Mouse (Mus musculus) midbrain, postnatal 0 days (tissue): ENCODE results near the gene Tmem161a. TPM values are rescaled to one million over a fixed set of nuclear protein-coding genes. Genes with fewer than 3 reads are reported as not detected.

ENCODE experiments used
- ATAC-seq: fragments of 200-750 bp; cut with Nextera tagmentation; 2 replicates; pipeline ENCODE4 v1.8.0; 2017; ENCODE audit warnings: moderate number of reproducible peaks, mild to moderate bottlenecking, moderate TSS enrichment, moderate library complexity; ENCODE audit not compliant: low FRiP score
- DNase-seq: peaks from one replicate; pipeline ENCODE4 v3.0.0-alpha.2; 2015; ENCODE audit warnings: low spot score
- H3K27ac ChIP-seq: fragments of 300-500 bp; sonication (generic); 2 replicates; pipeline ENCODE4 v1.5.1; 2014; ENCODE audit warnings: low read depth, mild to moderate bottlenecking, low read length, mixed read lengths
- H3K27me3 ChIP-seq: fragments of 300-500 bp; sonication (generic); 2 replicates; pipeline ENCODE4 v1.6.1; 2014; ENCODE audit warnings: low read length, control low read depth, mixed read lengths; ENCODE audit not compliant: insufficient read depth
- H3K36me3 ChIP-seq: fragments of 300-500 bp; sonication (generic); 2 replicates; pipeline ENCODE4 v1.6.1; 2014; ENCODE audit warnings: low read length, control low read depth, mixed read lengths; ENCODE audit not compliant: insufficient read depth
- H3K4me1 ChIP-seq: fragments of 300-500 bp; sonication (generic); 2 replicates; pipeline ENCODE4 v1.6.1; 2014; ENCODE audit warnings: mild to moderate bottlenecking, control low read depth, antibody characterized with exemption, low read length, mixed read lengths; ENCODE audit not compliant: insufficient read depth
- H3K4me2 ChIP-seq: fragments of 300-500 bp; sonication (generic); 2 replicates; pipeline ENCODE4 v1.6.1; 2014; ENCODE audit warnings: low read depth, mild to moderate bottlenecking, low read length, mixed read lengths; ENCODE audit not compliant: poor library complexity, severe bottlenecking
- H3K4me3 ChIP-seq: fragments of 300-500 bp; sonication (generic); 2 replicates; pipeline ENCODE4 v1.5.1; 2014; ENCODE audit warnings: low read depth, mild to moderate bottlenecking, low read length, moderate library complexity
- H3K9ac ChIP-seq: fragments of 300-500 bp; sonication (generic); replicated peaks from 2 replicates; pipeline ENCODE4 v1.6.1; 2014; ENCODE audit warnings: mild to moderate bottlenecking, low read length, moderate library complexity, mixed read lengths; ENCODE audit not compliant: poor library complexity, severe bottlenecking
- H3K9me3 ChIP-seq: fragments of 300-500 bp; sonication (generic); 2 replicates; pipeline ENCODE4 v1.6.1; 2016; ENCODE audit warnings: low read length, control low read depth
- CTCF ChIP-seq: IDR thresholded peaks from 2 replicates; pipeline ENCODE4 v1.5.1; 2016; ENCODE audit warnings: antibody characterized with exemption, mild to moderate bottlenecking
- WGBS: fragments of 180-500 bp; shearing (Covaris S2); extraction: QIAGEN DNeasy Blood & Tissue Kit; methylation state at CpG from one replicate; pipeline ENCODE4 v1.1.7; 2014; 5-methylcytosine and 5-hydroxymethylcytosine counted together
- polyA plus RNA-seq: library from polyadenylated mRNA; unstranded; fragments of >200 nt; fragmentation: Nextera tagmentation; extraction: Ambion mirVana; gene quantifications from 2 replicates; pipeline ENCODE4 v1.2.1, GENCODE M21; 2015
- total RNA-seq: library from RNA; depleted of rRNA; stranded (reverse); fragments of >200 nt; gene quantifications from 2 replicates; pipeline ENCODE4 v1.2.3, GENCODE M21; 2014

Tmem161a gene
- total and polyA plus RNA-seq, 2 experiments from 2014 or later = 49.5 to 64.8 TPM

GRCm38 (mm10) chr8:70204757-70205156 lies 32.6 kb downstream of the Tmem161a start:
- no peaks in the 10 kb centered on the region for H3K36me3 ChIP-seq
- no peak overlapping the region for H3K4me2 ChIP-seq
- H3K4me1 ChIP-seq = no peaks in the 10 kb centered on the region
- H3K4me3 ChIP-seq = no peak overlapping the region
- WGBS = 67% methylated on average over 1 of the region's 1 CpGs
- ATAC-seq (no peak), DNase-seq (no peak)
- TF ChIP-seq CTCF = no peak
- no peaks in the 10 kb centered on the region for H3K9me3 ChIP-seq
- H3K27ac ChIP-seq = no peak overlapping the region
- no peaks in the 10 kb centered on the region for H3K27me3 ChIP-seq
- H3K9ac ChIP-seq = no peak overlapping the region

- DNase-seq = no peak
Measured at GRCm38 (mm10) chr8:70208130-70208529, 36.0 kb downstream of the Tmem161a start.

GRCm38 (mm10) chr8:70210538-70210937 lies 38.4 kb downstream of the Tmem161a start:
- Histone ChIP-seq H3K4me1 (no peaks in the 10 kb centered on the region), H3K9me3 (no peaks in the 10 kb centered on the region), H3K36me3 (no peaks in the 10 kb centered on the region), H3K4me3 (no peak overlapping the region), H3K27me3 (no peaks in the 10 kb centered on the region), H3K9ac (no peak overlapping the region; the same call in 1 of the 2 replicates), H3K4me2 (peak overlapping the region; percentile 74; the same call in 1 of the 2 replicates), H3K27ac (no peak overlapping the region)
- DNase-seq (peak; percentile 14), ATAC-seq (no peak)
- WGBS = 33% methylated on average over 8 of the region's 8 CpGs
- no peak; the same call in 1 of the 2 replicates for TF ChIP-seq CTCF

More at GRCm38 (mm10) chr8:70208130-70208529, 36.0 kb downstream of the Tmem161a start:
- Histone ChIP-seq H3K27ac (no peak overlapping the region), H3K4me2 (no peak overlapping the region), H3K36me3 (no peaks in the 10 kb centered on the region), H3K4me1 (no peaks in the 10 kb centered on the region), H3K4me3 (no peak overlapping the region), H3K9ac (no peak overlapping the region), H3K27me3 (no peaks in the 10 kb centered on the region), H3K9me3 (no peaks in the 10 kb centered on the region)
- no peak for ATAC-seq
- WGBS = 19% methylated on average over 1 of the region's 1 CpGs
- no peak for TF ChIP-seq CTCF

- no peak for TF ChIP-seq CTCF
- Histone ChIP-seq H3K27ac (no peak overlapping the region), H3K36me3 (no peaks in the 10 kb centered on the region), H3K9me3 (no peaks in the 10 kb centered on the region), H3K27me3 (no peaks in the 10 kb centered on the region), H3K4me1 (no peaks in the 10 kb centered on the region), H3K4me3 (peak overlapping the region; percentile 56), H3K9ac (0 out of 2 replicates have a peak overlapping the region, but pooled peaks have one; percentile 63), H3K4me2 (peak overlapping the region; percentile 74)
- WGBS = 83% methylated on average over 1 of the region's 1 CpGs
- DNase-seq (no peak), ATAC-seq (no peak)
Measured at GRCm38 (mm10) chr8:70211275-70211674, 39.1 kb downstream of the Tmem161a start.

GRCm38 (mm10) chr8:70211726-70212111 lies 39.6 kb downstream of the Tmem161a start:
- Histone ChIP-seq H3K4me1 (no peaks in the 10 kb centered on the region), H3K4me3 (peak overlapping the region; percentile 56), H3K9ac (peak overlapping the region; percentile 63), H3K36me3 (no peaks in the 10 kb centered on the region), H3K27ac (peak overlapping the region; percentile 65), H3K27me3 (no peaks in the 10 kb centered on the region), H3K4me2 (peak overlapping the region; percentile 74), H3K9me3 (no peaks in the 10 kb centered on the region)
- TF ChIP-seq CTCF = no peak
- DNase-seq (no peak), ATAC-seq (peak; percentile 5; the same call in 1 of the 2 replicates)
- WGBS = 2% methylated on average over 31 of the region's 31 CpGs

- H3K4me3 ChIP-seq = peak within 1 kb of the TSS; percentile 56
- H3K9ac ChIP-seq = peak within 1 kb of the TSS; percentile 63
- peak; percentile 100 for DNase-seq
- no peaks in the 10 kb centered on the region for H3K4me1 ChIP-seq
- H3K27ac ChIP-seq = peak within 1 kb of the TSS; percentile 65
- peak; percentile 98 for ATAC-seq
- no peaks in the 10 kb centered on the region for H3K27me3 ChIP-seq
- WGBS = under 1% methylated on average over 60 of the region's 66 CpGs
- peak within 1 kb of the TSS; percentile 74 for H3K4me2 ChIP-seq
- H3K36me3 ChIP-seq = no peaks in the 10 kb centered on the region
- H3K9me3 ChIP-seq = no peaks in the 10 kb centered on the region
- no peak; the same call in 1 of the 2 replicates for TF ChIP-seq CTCF
Measured at GRCm38 (mm10) chr8:70212112-70213055, 40.2 kb downstream of the Tmem161a start, which contains the start of gene Slc25a42. TSS of gene Slc25a42 (minus strand) at chr8:70212305.
